Mouse (Mus musculus) midbrain, postnatal 0 days (tissue): Measurements from ENCODE around the gene Polr2c. TPM values are rescaled to one million over a fixed set of nuclear protein-coding genes. Genes with fewer than 3 reads are reported as not detected.

ENCODE experiments used
- ATAC-seq: fragments of 200-750 bp; cut with Nextera tagmentation; 2 replicates; pipeline ENCODE4 v1.8.0; 2017; ENCODE audit warnings: moderate number of reproducible peaks, mild to moderate bottlenecking, moderate TSS enrichment, moderate library complexity; ENCODE audit not compliant: low FRiP score
- DNase-seq: peaks from one replicate; pipeline ENCODE4 v3.0.0-alpha.2; 2015; ENCODE audit warnings: low spot score
- H3K27ac ChIP-seq: fragments of 300-500 bp; sonication (generic); 2 replicates; pipeline ENCODE4 v1.5.1; 2014; ENCODE audit warnings: low read depth, mild to moderate bottlenecking, low read length, mixed read lengths
- H3K27me3 ChIP-seq: fragments of 300-500 bp; sonication (generic); 2 replicates; pipeline ENCODE4 v1.6.1; 2014; ENCODE audit warnings: low read length, control low read depth, mixed read lengths; ENCODE audit not compliant: insufficient read depth
- H3K36me3 ChIP-seq: fragments of 300-500 bp; sonication (generic); 2 replicates; pipeline ENCODE4 v1.6.1; 2014; ENCODE audit warnings: low read length, control low read depth, mixed read lengths; ENCODE audit not compliant: insufficient read depth
- H3K4me1 ChIP-seq: fragments of 300-500 bp; sonication (generic); 2 replicates; pipeline ENCODE4 v1.6.1; 2014; ENCODE audit warnings: mild to moderate bottlenecking, control low read depth, antibody characterized with exemption, low read length, mixed read lengths; ENCODE audit not compliant: insufficient read depth
- H3K4me2 ChIP-seq: fragments of 300-500 bp; sonication (generic); 2 replicates; pipeline ENCODE4 v1.6.1; 2014; ENCODE audit warnings: low read depth, mild to moderate bottlenecking, low read length, mixed read lengths; ENCODE audit not compliant: poor library complexity, severe bottlenecking
- H3K4me3 ChIP-seq: fragments of 300-500 bp; sonication (generic); 2 replicates; pipeline ENCODE4 v1.5.1; 2014; ENCODE audit warnings: low read depth, mild to moderate bottlenecking, low read length, moderate library complexity
- H3K9ac ChIP-seq: fragments of 300-500 bp; sonication (generic); replicated peaks from 2 replicates; pipeline ENCODE4 v1.6.1; 2014; ENCODE audit warnings: mild to moderate bottlenecking, low read length, moderate library complexity, mixed read lengths; ENCODE audit not compliant: poor library complexity, severe bottlenecking
- H3K9me3 ChIP-seq: fragments of 300-500 bp; sonication (generic); 2 replicates; pipeline ENCODE4 v1.6.1; 2016; ENCODE audit warnings: low read length, control low read depth
- CTCF ChIP-seq: IDR thresholded peaks from 2 replicates; pipeline ENCODE4 v1.5.1; 2016; ENCODE audit warnings: antibody characterized with exemption, mild to moderate bottlenecking
- WGBS: fragments of 180-500 bp; shearing (Covaris S2); extraction: QIAGEN DNeasy Blood & Tissue Kit; methylation state at CpG from one replicate; pipeline ENCODE4 v1.1.7; 2014; 5-methylcytosine and 5-hydroxymethylcytosine counted together
- polyA plus RNA-seq: library from polyadenylated mRNA; unstranded; fragments of >200 nt; fragmentation: Nextera tagmentation; extraction: Ambion mirVana; gene quantifications from 2 replicates; pipeline ENCODE4 v1.2.1, GENCODE M21; 2015
- total RNA-seq: library from RNA; depleted of rRNA; stranded (reverse); fragments of >200 nt; gene quantifications from 2 replicates; pipeline ENCODE4 v1.2.3, GENCODE M21; 2014; rRNA removed

The Polr2c gene
- total and polyA plus RNA-seq, 2 experiments from 2014 or later, result 62.5 to 93.3 TPM

DNA sequence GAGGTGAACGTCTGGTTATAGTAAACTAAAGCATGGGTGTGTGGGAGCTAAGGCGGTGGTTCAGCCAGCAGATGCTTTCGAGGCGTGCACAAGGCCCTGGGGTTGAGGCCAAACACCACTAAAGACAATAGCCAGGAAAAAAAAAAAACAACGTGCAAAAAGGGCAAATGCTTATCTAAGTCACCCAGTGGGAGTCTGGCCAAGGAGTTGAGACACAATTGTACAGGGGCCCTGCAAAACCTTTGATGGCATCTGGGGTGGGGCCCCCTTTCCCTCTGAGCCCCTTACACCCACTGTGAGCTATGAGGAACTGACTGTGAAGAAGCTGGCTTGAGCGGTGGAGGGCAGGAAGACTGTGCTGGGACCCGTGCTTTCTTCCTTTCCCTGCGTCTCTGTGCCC is 65.4 kb downstream of the Polr2c start:
- Histone ChIP-seq H3K36me3 (no peaks in the 10 kb centered on the region), H3K9me3 (no peaks in the 10 kb centered on the region), H3K27ac (no peak overlapping the region), H3K9ac (no peak overlapping the region), H3K27me3 (peaks cover 9% of the 10 kb centered on the region), H3K4me3 (no peak overlapping the region), H3K4me2 (no peak overlapping the region), H3K4me1 (peaks cover 5% of the 10 kb centered on the region)
- DNase-seq, result no peak
- TF ChIP-seq CTCF, result no peak
- ATAC-seq, result no peak
- WGBS, result 32% methylated on average over 8 of the region's 8 CpGs

Other genes starting within 250 kb of the Polr2c start
- 146 and 246 TPM in 2 replicates for gene Arl2bp, start 190.8 kb upstream of the Polr2c start, total RNA-seq
- gene Arl2bp, start 190.8 kb upstream of the Polr2c start, polyA plus RNA-seq, result 180 and 187 TPM in 2 replicates
- gene Pllp, start 161.2 kb upstream of the Polr2c start, total RNA-seq, result 8.4 and 9.8 TPM in 2 replicates
- gene Pllp, start 161.2 kb upstream of the Polr2c start, polyA plus RNA-seq, result 8.6 and 10.5 TPM in 2 replicates
- gene Ccl22, start 111.9 kb upstream of the Polr2c start, total RNA-seq, result not detected in 2 replicates
- gene Ccl22, start 111.9 kb upstream of the Polr2c start, polyA plus RNA-seq, result not detected in 2 replicates
- gene Cx3cl1, start 85.4 kb upstream of the Polr2c start, total RNA-seq, result 82.0 and 111 TPM in 2 replicates
- gene Cx3cl1, start 85.4 kb upstream of the Polr2c start, polyA plus RNA-seq, result 105 and 110 TPM in 2 replicates
- 8.5 TPM in 1 of 2 replicates, not detected in the other for gene Ccl17, start 47.0 kb upstream of the Polr2c start, total RNA-seq
- gene Ccl17, start 47.0 kb upstream of the Polr2c start, polyA plus RNA-seq, result 4.4 and 4.7 TPM in 2 replicates
- 101 and 110 TPM in 2 replicates for gene Coq9, start 19.1 kb upstream of the Polr2c start, total RNA-seq
- gene Coq9, start 19.1 kb upstream of the Polr2c start, polyA plus RNA-seq, result 46.5 and 54.8 TPM in 2 replicates
- gene Ciapin1, start 19.1 kb upstream of the Polr2c start, total RNA-seq, result 60.6 and 62.7 TPM in 2 replicates
- gene Ciapin1, start 19.1 kb upstream of the Polr2c start, polyA plus RNA-seq, result 162 and 164 TPM in 2 replicates
- 154 and 155 TPM in 2 replicates for gene Dok4, start 18.9 kb downstream of the Polr2c start, total RNA-seq
- gene Dok4, start 18.9 kb downstream of the Polr2c start, polyA plus RNA-seq, result 95.0 and 104 TPM in 2 replicates
- 5.4 and 6.1 TPM in 2 replicates for gene Ccdc102a, start 60.6 kb downstream of the Polr2c start, total RNA-seq
- 3.6 and 3.7 TPM in 2 replicates for gene Ccdc102a, start 60.6 kb downstream of the Polr2c start, polyA plus RNA-seq
- gene Adgrg5, start 66.2 kb downstream of the Polr2c start, total RNA-seq, result not detected in 2 replicates
- 0.17 and 0.21 TPM in 2 replicates for gene Adgrg5, start 66.2 kb downstream of the Polr2c start, polyA plus RNA-seq
- 218 and 247 TPM in 2 replicates for gene Adgrg1, start 117.3 kb downstream of the Polr2c start, total RNA-seq
- 114 and 125 TPM in 2 replicates for gene Adgrg1, start 117.3 kb downstream of the Polr2c start, polyA plus RNA-seq
- 1.5 and 1.7 TPM in 2 replicates for gene Adgrg3, start 160.2 kb downstream of the Polr2c start, total RNA-seq
- 0.59 and 0.88 TPM in 2 replicates for gene Adgrg3, start 160.2 kb downstream of the Polr2c start, polyA plus RNA-seq
- gene Drc7, start 197.7 kb downstream of the Polr2c start, total RNA-seq, result 4.4 and 9.8 TPM in 2 replicates
- gene Drc7, start 197.7 kb downstream of the Polr2c start, polyA plus RNA-seq, result 2.8 and 3.6 TPM in 2 replicates
- gene Katnb1, start 223.7 kb downstream of the Polr2c start, total RNA-seq, result 53.7 and 61.6 TPM in 2 replicates
- 52.5 and 56.7 TPM in 2 replicates for gene Katnb1, start 223.7 kb downstream of the Polr2c start, polyA plus RNA-seq